Mouse (Mus musculus) liver, embryonic 11.5 days (tissue): ENCODE measurements around the gene Ubtf. TPM values are rescaled to one million over a fixed set of nuclear protein-coding genes. Genes with fewer than 3 reads are reported as not detected.

Experiments used
- ATAC-seq: fragments of 200-750 bp; cut with Nextera tagmentation; replicated peaks from 2 replicates; pipeline ENCODE4 v1.8.0; 2017; ENCODE audit warnings: moderate number of reproducible peaks, mild to moderate bottlenecking, moderate TSS enrichment, moderate library complexity; ENCODE audit not compliant: low FRiP score
- DNase-seq: peaks from one replicate; pipeline ENCODE4 v3.0.0-alpha.2; 2017; ENCODE audit warnings: low spot score
- H3K27ac ChIP-seq: fragments of 300-500 bp; sonication (generic); 2 replicates; pipeline ENCODE4 v1.5.1; 2014; ENCODE audit warnings: mild to moderate bottlenecking, low read depth, low read length, control low read depth
- H3K27me3 ChIP-seq: fragments of 300-500 bp; sonication (generic); replicated peaks from 2 replicates; pipeline ENCODE4 v1.6.1; 2014; ENCODE audit warnings: low read length, mixed read lengths; ENCODE audit not compliant: control insufficient read depth, insufficient read depth
- H3K36me3 ChIP-seq: fragments of 300-500 bp; sonication (generic); 2 replicates; pipeline ENCODE4 v1.6.1; 2014; ENCODE audit warnings: mild to moderate bottlenecking, low read length, moderate library complexity, mixed read lengths; ENCODE audit not compliant: control insufficient read depth, insufficient read depth
- H3K4me1 ChIP-seq: fragments of 300-500 bp; sonication (generic); replicated peaks from 2 replicates; pipeline ENCODE4 v1.6.1; 2014; ENCODE audit warnings: low read length, mixed read lengths; ENCODE audit not compliant: control insufficient read depth, insufficient read depth
- H3K4me2 ChIP-seq: fragments of 300-500 bp; sonication (generic); 2 replicates; pipeline ENCODE4 v1.6.1; 2014; ENCODE audit warnings: mild to moderate bottlenecking, control low read depth, moderate library complexity
- H3K4me3 ChIP-seq: fragments of 300-500 bp; sonication (generic); 2 replicates; pipeline ENCODE4 v1.5.1; 2014; ENCODE audit warnings: low read depth, low read length, control low read depth
- H3K9ac ChIP-seq: fragments of 300-500 bp; sonication (generic); 2 replicates; pipeline ENCODE4 v1.6.1; 2014; ENCODE audit warnings: low read depth, low read length, control low read depth
- H3K9me3 ChIP-seq: fragments of 300-500 bp; sonication (generic); 2 replicates; pipeline ENCODE4 v1.6.1; 2016; ENCODE audit warnings: low read length, inconsistent platforms, mixed read lengths; ENCODE audit not compliant: control insufficient read depth
- WGBS: fragments of 180-500 bp; shearing (Covaris S2); extraction: QIAGEN DNeasy Blood & Tissue Kit; methylation state at CpG from one replicate; pipeline ENCODE4 v1.1.7; 2014; 5-methylcytosine and 5-hydroxymethylcytosine counted together
- polyA plus RNA-seq: library from polyadenylated mRNA; unstranded; fragments of >200 nt; fragmentation: Nextera tagmentation; extraction: Ambion mirVana; gene quantifications from 2 replicates; pipeline ENCODE4 v1.2.1, GENCODE M21; 2014

Gene Ubtf
- polyA plus RNA-seq, 1 experiment from 2014 or later = 104 TPM

GRCm38 (mm10) chr11:102339624-102340023, 20.1 kb upstream of the Ubtf start:
- WGBS = 60% methylated on average over 4 of the region's 4 CpGs
- H3K4me2 ChIP-seq = no peak overlapping the region
- H3K27me3 ChIP-seq = peaks cover 4% of the 10 kb centered on the region; the same call in 1 of the 2 replicates
- H3K4me3 ChIP-seq = no peak overlapping the region
- H3K9ac ChIP-seq = no peak overlapping the region
- DNase-seq (no peak), ATAC-seq (no peak)
- no peaks in the 10 kb centered on the region for H3K9me3 ChIP-seq
- H3K27ac ChIP-seq = no peak overlapping the region
- no peaks in the 10 kb centered on the region for H3K36me3 ChIP-seq
- no peaks in the 10 kb centered on the region for H3K4me1 ChIP-seq

- 80% methylated on average over 11 of the region's 11 CpGs for WGBS
- H3K27ac ChIP-seq = no peak overlapping the region
- no peak for DNase-seq
Measured at GRCm38 (mm10) chr11:102339195-102339594, 19.7 kb upstream of the Ubtf start.

GRCm38 (mm10) chr11:102338561-102338960, 19.0 kb upstream of the Ubtf start:
- Histone ChIP-seq H3K9me3 (no peaks in the 10 kb centered on the region), H3K36me3 (no peaks in the 10 kb centered on the region), H3K4me3 (no peak overlapping the region), H3K27ac (no peak overlapping the region), H3K9ac (no peak overlapping the region), H3K4me2 (no peak overlapping the region), H3K4me1 (no peaks in the 10 kb centered on the region), H3K27me3 (peaks cover 4% of the 10 kb centered on the region; the same call in 1 of the 2 replicates)
- no peak for ATAC-seq
- WGBS = 34% methylated on average over 3 of the region's 3 CpGs
- no peak for DNase-seq

More at GRCm38 (mm10) chr11:102339195-102339594, 19.7 kb upstream of the Ubtf start:
- H3K9ac ChIP-seq = no peak overlapping the region
- no peaks in the 10 kb centered on the region for H3K36me3 ChIP-seq
- H3K27me3 ChIP-seq = peaks cover 4% of the 10 kb centered on the region; the same call in 1 of the 2 replicates
- no peak for ATAC-seq
- no peak overlapping the region for H3K4me3 ChIP-seq
- H3K9me3 ChIP-seq = no peaks in the 10 kb centered on the region
- H3K4me1 ChIP-seq = no peaks in the 10 kb centered on the region
- no peak overlapping the region for H3K4me2 ChIP-seq

GRCm38 (mm10) chr11:102337921-102338320, 18.4 kb upstream of the Ubtf start:
- peaks cover 4% of the 10 kb centered on the region; the same call in 1 of the 2 replicates for H3K27me3 ChIP-seq
- 52% methylated on average over 1 of the region's 1 CpGs for WGBS

GRCm38 (mm10) chr11:102336191-102336590, 16.6 kb upstream of the Ubtf start:
- no peaks in the 10 kb centered on the region for H3K36me3 ChIP-seq
- no peak overlapping the region for H3K9ac ChIP-seq
- peaks cover 4% of the 10 kb centered on the region; the same call in 1 of the 2 replicates for H3K27me3 ChIP-seq
- H3K4me2 ChIP-seq = no peak overlapping the region
- DNase-seq (no peak), ATAC-seq (no peak)
- H3K9me3 ChIP-seq = no peaks in the 10 kb centered on the region
- H3K27ac ChIP-seq = no peak overlapping the region
- no peak overlapping the region for H3K4me3 ChIP-seq
- no peaks in the 10 kb centered on the region for H3K4me1 ChIP-seq
- whole genome bisulfite sequencing = 60% methylated on average over 1 of the region's 1 CpGs

More at GRCm38 (mm10) chr11:102337921-102338320, 18.4 kb upstream of the Ubtf start:
- Histone ChIP-seq H3K4me3 (no peak overlapping the region), H3K9ac (no peak overlapping the region), H3K9me3 (no peaks in the 10 kb centered on the region), H3K4me1 (no peaks in the 10 kb centered on the region), H3K36me3 (no peaks in the 10 kb centered on the region), H3K4me2 (no peak overlapping the region), H3K27ac (no peak overlapping the region)
- no peak for ATAC-seq
- no peak for DNase-seq

- no peaks in the 10 kb centered on the region for H3K36me3 ChIP-seq
- no peaks in the 10 kb centered on the region for H3K9me3 ChIP-seq
- no peak overlapping the region for H3K4me3 ChIP-seq
- no peaks in the 10 kb centered on the region for H3K4me1 ChIP-seq
- H3K9ac ChIP-seq = no peak overlapping the region
- H3K4me2 ChIP-seq = no peak overlapping the region
- H3K27me3 ChIP-seq = peaks cover 4% of the 10 kb centered on the region; the same call in 1 of the 2 replicates
- ATAC-seq = no peak
- WGBS = 45% methylated on average over 9 of the region's 9 CpGs
- DNase-seq = no peak
- no peak overlapping the region for H3K27ac ChIP-seq
Measured at GRCm38 (mm10) chr11:102334973-102335700, 15.6 kb upstream of the Ubtf start.

GRCm38 (mm10) chr11:102334010-102334409, 14.5 kb upstream of the Ubtf start:
- Histone ChIP-seq H3K27me3 (no peaks in the 10 kb centered on the region), H3K4me3 (no peak overlapping the region), H3K27ac (no peak overlapping the region), H3K9ac (no peak overlapping the region), H3K36me3 (no peaks in the 10 kb centered on the region), H3K4me2 (no peak overlapping the region), H3K4me1 (no peaks in the 10 kb centered on the region), H3K9me3 (no peaks in the 10 kb centered on the region)
- DNase-seq (no peak), ATAC-seq (no peak)
- 62% methylated on average over 4 of the region's 4 CpGs for WGBS

GRCm38 (mm10) chr11:102333061-102333460, 13.5 kb upstream of the Ubtf start:
- DNase-seq (no peak), ATAC-seq (no peak)
- no peaks in the 10 kb centered on the region for H3K9me3 ChIP-seq
- no peaks in the 10 kb centered on the region for H3K4me1 ChIP-seq
- H3K36me3 ChIP-seq = no peaks in the 10 kb centered on the region
- H3K4me3 ChIP-seq = no peak overlapping the region
- H3K4me2 ChIP-seq = no peak overlapping the region
- no peaks in the 10 kb centered on the region for H3K27me3 ChIP-seq
- H3K27ac ChIP-seq = no peak overlapping the region
- H3K9ac ChIP-seq = no peak overlapping the region

GRCm38 (mm10) chr11:102331806-102332205, 12.3 kb upstream of the Ubtf start:
- Histone ChIP-seq H3K27ac (no peak overlapping the region), H3K4me3 (no peak overlapping the region), H3K27me3 (0 out of 2 replicates have a peak, but pooled peaks cover under 1% of the 10 kb centered on the region), H3K4me1 (no peaks in the 10 kb centered on the region), H3K9me3 (no peaks in the 10 kb centered on the region), H3K4me2 (no peak overlapping the region), H3K9ac (no peak overlapping the region), H3K36me3 (no peaks in the 10 kb centered on the region)
- WGBS = 41% methylated on average over 4 of the region's 4 CpGs
- no peak for ATAC-seq
- no peak for DNase-seq
